Mouse (Mus musculus): ENCODE data around the gene Itfg2. TPM values are rescaled to one million over a fixed set of nuclear protein-coding genes. Genes with fewer than 3 reads are reported as not detected.

Gene Itfg2
- polyA plus RNA-seq, 1 experiment, result 10.9 TPM

- DNase-seq (ENCODE audit: low spot score), result no peak
Observed at GRCm38 (mm10) chr6:128435474-128435873, 10.7 kb upstream of the Itfg2 start.

DNA sequence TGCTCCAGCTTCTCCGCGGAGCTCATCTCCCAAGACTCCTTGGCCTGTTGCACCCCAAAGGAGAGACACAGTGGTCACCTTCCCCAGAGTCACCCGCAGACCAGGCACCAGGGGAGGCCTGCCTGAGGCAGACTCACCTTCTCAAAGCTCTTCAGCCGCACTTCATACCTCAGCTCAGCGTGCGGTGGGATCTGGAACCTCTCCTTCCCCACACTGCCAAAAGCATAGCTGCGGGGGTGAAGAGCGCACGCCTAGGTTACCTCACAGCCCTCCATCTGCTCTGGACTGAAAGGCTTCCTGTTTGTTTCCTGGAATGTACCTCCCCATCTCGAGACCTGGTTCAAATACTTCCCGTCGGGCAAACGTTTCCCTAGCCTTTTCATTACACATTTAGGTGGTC lies 8.8 kb upstream of the Itfg2 start:
- no peak for DNase-seq (ENCODE audit: low spot score)

- DNase-seq (ENCODE audit: low spot score), result no peak
Observed at GRCm38 (mm10) chr6:128432356-128432915, 7.7 kb upstream of the Itfg2 start.

DNA sequence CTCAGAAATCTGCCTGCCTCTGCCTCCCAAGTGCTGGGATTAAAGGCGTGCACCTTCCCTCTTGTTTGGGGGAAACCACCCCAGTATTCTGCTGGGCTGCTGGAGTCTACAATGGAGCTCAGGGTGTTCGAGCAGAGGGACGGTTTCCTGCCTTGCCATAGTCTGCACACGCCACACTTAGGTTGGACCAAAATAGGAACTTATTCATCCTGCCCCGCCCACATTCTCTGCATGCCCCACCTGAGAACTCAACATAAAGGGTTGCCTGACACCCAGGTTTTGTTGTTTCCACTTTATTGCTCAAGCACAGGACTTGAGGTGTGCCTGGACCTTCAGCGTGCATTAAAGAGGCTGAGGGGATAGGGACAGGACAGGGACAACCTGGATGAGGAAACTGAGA lies 5.1 kb upstream of the Itfg2 start:
- no peak for DNase-seq (ENCODE audit: low spot score)

GRCm38 (mm10) chr6:128429300-128429699 lies 4.6 kb upstream of the Itfg2 start:
- no peak for DNase-seq (ENCODE audit: low spot score)

- DNase-seq (ENCODE audit: low spot score), result no peak
Observed at GRCm38 (mm10) chr6:128427571-128427970, 2.8 kb upstream of the Itfg2 start.

DNA sequence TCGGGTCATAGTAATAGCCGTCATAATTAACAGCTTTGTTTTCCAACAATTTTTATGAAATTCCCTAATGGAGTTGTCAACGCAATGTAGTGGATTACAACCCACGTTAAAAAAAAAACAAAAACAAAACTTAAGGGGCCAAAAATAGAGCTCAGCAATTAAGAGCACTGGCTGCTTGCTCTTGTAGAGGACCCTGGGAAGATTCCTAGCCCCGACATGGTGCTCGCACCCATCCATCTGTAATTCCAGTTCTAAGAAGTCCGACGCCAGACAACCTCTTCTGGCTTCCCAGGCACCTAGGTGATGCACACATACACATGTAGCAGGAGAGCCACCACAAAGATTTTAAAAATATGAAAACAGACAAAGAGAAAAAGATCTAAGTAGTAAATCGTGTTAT lies 315 bp upstream of the Itfg2 start:
- DNase-seq (ENCODE audit: low spot score), result no peak

- no peak for DNase-seq (ENCODE audit: low spot score)
Observed at GRCm38 (mm10) chr6:128423496-128424268, 1.0 kb downstream of the Itfg2 start.

DNA sequence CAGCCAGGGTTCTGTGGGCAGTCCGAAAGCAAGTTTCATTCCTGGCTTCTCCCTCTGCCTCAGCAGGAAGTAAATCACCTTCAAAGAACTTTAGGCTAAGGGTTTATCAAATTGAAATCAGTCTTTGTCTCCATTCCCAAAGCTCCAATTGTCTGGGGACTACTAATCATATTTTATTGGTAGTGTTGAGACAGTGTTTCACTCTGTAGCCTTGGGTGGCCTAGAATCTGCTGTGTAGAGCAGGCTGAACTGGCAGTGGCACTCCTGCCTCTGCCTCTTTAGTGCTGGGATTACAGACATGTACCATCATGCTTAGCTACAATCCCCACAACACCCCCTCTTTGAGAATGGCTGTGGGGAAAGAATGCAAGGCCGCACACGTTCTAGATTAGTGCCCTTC lies 3.3 kb downstream of the Itfg2 start:
- DNase-seq (ENCODE audit: low spot score), result no peak

DNA sequence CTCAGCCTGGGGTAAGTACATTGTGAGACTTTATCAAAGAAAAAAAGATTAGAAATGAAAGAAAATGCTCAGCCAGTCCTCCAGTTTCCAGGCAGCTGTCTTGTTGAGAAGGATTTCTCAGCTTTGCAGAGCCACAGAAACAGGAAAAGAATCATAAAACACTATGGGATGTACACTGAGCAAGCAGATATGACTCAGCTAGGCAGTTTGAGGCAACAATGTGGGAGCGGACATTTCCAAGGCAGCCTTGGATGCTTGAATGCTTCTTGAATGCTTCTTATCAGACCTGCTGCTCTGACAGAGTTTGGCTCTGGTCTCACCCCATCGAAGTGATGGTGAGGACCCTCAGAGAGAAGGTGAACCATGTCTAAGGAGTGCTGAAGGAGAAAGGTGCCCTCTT lies 3.7 kb downstream of the Itfg2 start:
- no peak for DNase-seq (ENCODE audit: low spot score)

- no peak for DNase-seq (ENCODE audit: low spot score)
Observed at GRCm38 (mm10) chr6:128418076-128418475, 6.7 kb downstream of the Itfg2 start.

- DNase-seq (ENCODE audit: low spot score), result no peak
Observed at GRCm38 (mm10) chr6:128416169-128416568, 8.6 kb downstream of the Itfg2 start.

GRCm38 (mm10) chr6:128411115-128411514 lies 13.6 kb downstream of the Itfg2 start:
- peak; percentile 70 for DNase-seq (ENCODE audit: low spot score)

DNA sequence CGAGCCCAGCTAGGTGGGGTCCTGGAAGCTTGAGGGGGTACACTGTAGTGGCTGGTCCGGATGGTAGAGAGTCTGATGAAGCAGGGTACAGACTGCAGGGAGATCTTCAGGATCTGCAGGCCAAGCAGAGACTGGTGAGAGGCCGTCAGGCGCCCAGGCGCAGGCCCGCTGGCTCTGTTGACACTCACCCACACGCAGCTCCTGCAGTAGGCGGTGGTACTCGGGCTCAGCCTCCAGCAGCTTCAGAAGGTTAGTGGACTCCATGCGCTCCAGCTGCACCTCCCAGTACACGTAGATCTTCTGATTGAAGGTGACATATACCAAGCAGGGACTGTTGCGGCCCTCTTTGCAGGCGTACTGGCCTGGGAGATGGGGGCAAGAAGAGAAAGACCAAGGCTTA lies 14.4 kb downstream of the Itfg2 start:
- DNase-seq (ENCODE audit: low spot score), result no peak

DNA sequence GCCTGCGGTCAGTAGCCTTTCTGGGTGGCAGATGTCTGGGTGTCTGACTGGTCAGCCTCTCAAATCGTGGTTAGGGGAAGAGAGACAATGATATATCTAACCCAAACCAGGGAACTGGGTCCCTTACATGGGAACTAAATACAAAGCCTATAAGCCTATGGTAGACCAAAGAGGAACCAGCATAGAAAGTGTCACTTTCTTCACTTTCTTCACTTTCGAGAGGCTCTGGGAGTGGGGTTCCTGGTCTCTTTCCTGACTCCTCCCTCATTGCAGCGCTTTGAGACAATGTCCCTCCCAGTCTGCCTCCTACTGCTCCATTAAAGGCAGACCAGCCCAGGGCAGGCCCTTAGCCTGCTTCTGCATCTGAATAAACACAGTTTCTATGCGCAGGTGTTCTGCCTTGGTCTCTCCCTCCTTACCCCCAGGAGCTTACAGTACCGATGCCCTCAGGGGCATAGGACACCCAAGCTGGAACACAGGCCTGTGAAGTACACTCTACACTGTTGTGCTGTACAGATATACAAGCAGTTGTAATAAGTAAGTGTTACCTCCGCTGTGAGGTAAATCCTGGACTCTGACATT lies 16.1 kb downstream of the Itfg2 start:
- DNase-seq (ENCODE audit: low spot score), result no peak

GRCm38 (mm10) chr6:128404708-128405107 lies 20.0 kb downstream of the Itfg2 start:
- DNase-seq (ENCODE audit: low spot score), result no peak

DNA sequence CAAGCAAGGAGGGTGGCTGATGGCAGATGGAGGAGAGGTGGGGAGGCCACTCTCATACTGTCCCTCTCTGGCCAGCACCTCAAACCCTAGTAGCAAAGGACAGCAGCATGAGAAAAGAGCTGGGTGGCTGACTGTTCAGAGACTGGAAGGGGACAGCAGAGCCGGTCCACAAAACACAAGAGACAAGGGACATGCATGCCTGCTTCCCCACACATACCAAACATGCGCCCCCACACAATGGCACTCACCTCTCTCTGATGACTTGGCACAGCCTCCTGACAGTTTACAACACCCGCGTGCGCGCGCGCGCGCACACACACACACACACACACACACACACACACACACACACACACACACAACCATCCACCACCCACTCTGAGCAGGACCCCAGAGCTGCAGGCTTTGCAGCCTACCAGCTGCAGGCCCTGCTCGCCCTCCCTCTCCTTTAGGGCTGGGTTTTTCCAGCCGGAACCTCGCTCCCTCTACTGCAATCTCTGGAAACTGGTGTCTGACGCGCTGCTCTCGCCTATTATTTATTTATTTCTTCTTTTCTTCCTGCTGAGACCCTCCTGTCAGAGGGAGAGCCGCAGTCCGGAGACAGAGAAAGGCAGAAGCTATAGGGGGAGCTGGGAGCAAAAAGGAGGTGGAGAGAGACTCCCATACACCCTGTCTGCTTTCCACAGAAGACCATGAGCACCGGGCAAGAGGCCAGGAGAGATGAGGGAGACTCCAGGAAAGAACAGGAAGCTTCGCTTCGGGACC lies 25.1 kb downstream of the Itfg2 start:
- no peak for DNase-seq (ENCODE audit: low spot score)

- no peak for DNase-seq (ENCODE audit: low spot score)
Observed at GRCm38 (mm10) chr6:128398996-128399395, 25.7 kb downstream of the Itfg2 start, which contains the start of gene Nrip2. Gene Nrip2, plus strand, starts transcription at chr6:128399296.

DNA sequence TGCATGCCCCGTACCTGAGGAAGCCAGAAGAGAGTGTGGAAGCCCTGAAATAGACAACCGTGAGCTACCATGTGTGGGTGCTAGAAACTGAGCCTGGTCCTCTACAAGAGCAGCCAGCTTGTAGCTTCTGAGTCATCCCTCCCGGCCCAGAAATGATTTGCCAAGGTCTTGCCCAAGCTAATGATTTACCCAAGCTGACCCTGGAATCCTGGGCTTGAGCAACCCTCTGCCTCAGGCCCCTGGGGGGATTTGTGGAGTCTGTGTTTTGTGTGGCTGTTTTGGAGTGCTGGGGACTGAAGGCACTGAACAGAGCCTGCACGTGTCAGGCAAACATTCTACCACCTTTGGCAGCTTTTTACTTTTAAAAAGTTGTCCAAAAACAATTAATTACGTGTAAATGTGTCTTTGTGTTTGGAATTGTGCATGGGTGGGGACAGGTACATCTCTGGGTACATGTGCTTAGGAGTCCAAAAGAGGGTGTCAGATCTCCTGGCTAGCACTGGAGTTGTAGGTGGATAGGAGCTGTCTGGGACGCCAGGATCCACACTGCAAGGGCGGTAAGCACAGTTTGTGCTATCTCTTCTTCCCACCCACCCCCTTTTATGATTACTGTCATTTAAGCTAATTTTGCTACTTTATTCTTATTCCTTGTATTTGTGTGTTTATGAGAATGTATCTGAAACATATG lies 27.0 kb downstream of the Itfg2 start:
- DNase-seq (ENCODE audit: low spot score), result no peak

DNA sequence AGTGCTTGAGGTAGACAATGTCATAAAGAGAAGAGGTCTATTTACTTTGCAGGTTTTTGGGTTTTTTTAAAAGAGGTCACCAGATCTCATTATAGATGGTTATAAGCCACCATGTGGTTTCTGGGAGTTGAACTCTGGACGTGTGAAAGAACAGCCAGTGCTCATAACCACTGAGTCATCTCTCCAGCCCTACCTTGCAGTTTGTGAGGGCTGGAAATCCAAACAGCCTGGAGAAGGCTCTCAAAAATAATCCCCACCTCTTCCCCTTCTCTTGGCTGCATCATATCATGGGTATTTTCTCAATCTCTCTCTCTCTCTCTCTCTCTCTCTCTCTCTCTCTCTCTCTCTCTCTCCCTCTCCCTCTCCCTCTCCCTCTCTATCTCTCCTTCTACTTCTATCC lies 34.0 kb downstream of the Itfg2 start:
- no peak for DNase-seq (ENCODE audit: low spot score)

GRCm38 (mm10) chr6:128389185-128389584 lies 35.5 kb downstream of the Itfg2 start:
- no peak for DNase-seq (ENCODE audit: low spot score)

DNA sequence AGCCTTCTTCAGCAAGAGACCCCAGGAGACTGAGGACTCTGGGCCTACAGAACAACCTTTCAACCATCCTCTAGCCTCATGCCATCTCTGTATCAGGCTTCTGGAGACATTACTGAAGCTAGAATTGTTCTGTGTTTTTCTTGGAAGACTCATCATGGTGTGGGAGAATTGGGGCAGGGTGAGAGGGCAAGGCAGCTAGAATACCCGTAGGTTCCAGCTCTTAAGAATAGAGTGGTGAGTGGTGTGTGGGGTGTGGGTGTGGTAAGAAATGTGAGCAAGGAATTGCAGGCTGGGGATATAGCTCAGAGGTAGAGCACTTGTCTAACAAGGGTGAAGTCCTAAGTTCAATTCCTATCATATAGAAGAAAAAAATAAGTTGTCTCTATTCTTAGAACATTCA lies 39.7 kb downstream of the Itfg2 start:
- DNase-seq (ENCODE audit: low spot score), result no peak
